Mouse (Mus musculus) C2C12 (cell line): ENCODE measurements around the gene Ttf1.

Experiments
- CEBPB ChIP-seq: IDR thresholded peaks from one replicate; pipeline ENCODE4 v1.6.1; 2011; ENCODE audit warnings: low read depth, mild to moderate bottlenecking, control low read depth, moderate library complexity
- CTCF ChIP-seq: IDR thresholded peaks from one replicate; pipeline ENCODE4 v1.5.1; 2011; ENCODE audit not compliant: control insufficient read depth, insufficient read depth, insufficient read length
- FOSL1 ChIP-seq: IDR thresholded peaks from one replicate; pipeline ENCODE4 v1.8.0; 2011; ENCODE audit warnings: mild to moderate bottlenecking, low read length; ENCODE audit not compliant: poor library complexity, insufficient read depth, severe bottlenecking
- MYOD1 ChIP-seq: IDR thresholded peaks from one replicate; pipeline ENCODE4 v1.6.1; 2011; ENCODE audit warnings: low read depth; ENCODE audit not compliant: control insufficient read depth, insufficient read length

DNA sequence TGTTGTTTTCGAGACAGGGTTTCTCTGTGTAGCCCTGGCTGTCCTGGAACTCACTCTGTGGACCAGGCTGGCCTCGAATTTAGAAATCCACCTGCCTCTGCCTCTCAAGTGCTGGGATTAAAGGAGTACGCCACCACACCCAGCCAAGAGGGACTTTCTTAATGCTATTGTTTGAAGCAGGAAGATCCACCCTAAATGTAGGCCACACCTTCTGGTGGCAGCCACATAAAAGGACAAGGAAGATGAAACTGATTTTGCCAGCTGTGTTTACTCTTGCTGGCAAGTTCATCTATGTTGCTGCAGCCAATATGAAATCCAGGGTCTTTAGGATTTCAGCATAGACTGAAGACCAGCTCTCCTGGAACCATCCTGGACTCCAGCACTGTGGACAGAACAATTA is 37.4 kb downstream of the Ttf1 start:
- no peak for TF ChIP-seq CTCF
- no peak for TF ChIP-seq CEBPB
- TF ChIP-seq MYOD1, result no peak
- no peak for TF ChIP-seq FOSL1
